Mouse (Mus musculus): ENCODE measurements around the gene Nid1. TPM values are rescaled to one million over a fixed set of nuclear protein-coding genes. Genes with fewer than 3 reads are reported as not detected.

The Nid1 gene
- total RNA-seq, 2 experiments from 2014 or later = 211 to 238 TPM

GRCm38 (mm10) chr13:13546792-13547191, 109.4 kb downstream of the Nid1 start:
- DNase-seq = no peak

GRCm38 (mm10) chr13:13547889-13548288, 110.5 kb downstream of the Nid1 start:
- no peak for DNase-seq

GRCm38 (mm10) chr13:13548431-13549190, 111.3 kb downstream of the Nid1 start:
- no peak for DNase-seq

- DNase-seq = peak; percentile 23
Observed at GRCm38 (mm10) chr13:13549687-13550660, 112.6 kb downstream of the Nid1 start.

- DNase-seq = no peak
Observed at GRCm38 (mm10) chr13:13552020-13552419, 114.7 kb downstream of the Nid1 start.

- no peak for DNase-seq
Observed at GRCm38 (mm10) chr13:13553660-13554059, 116.3 kb downstream of the Nid1 start.

GRCm38 (mm10) chr13:13555196-13555595, 117.8 kb downstream of the Nid1 start:
- no peak for DNase-seq

GRCm38 (mm10) chr13:13557001-13557743, 119.8 kb downstream of the Nid1 start:
- no peak for DNase-seq

GRCm38 (mm10) chr13:13558251-13558650, 120.9 kb downstream of the Nid1 start:
- no peak for DNase-seq

- DNase-seq = no peak
Observed at GRCm38 (mm10) chr13:13558900-13559299, 121.5 kb downstream of the Nid1 start.

Other genes starting within 250 kb of the Nid1 start
- 10 to 100 TPM in 1 of 2 experiments, 1 to 10 TPM in 1; 7.0 to 14.5 TPM for gene Gpr137b, start 43.5 kb upstream of the Nid1 start, total RNA-seq (2021)
- gene Lyst, start 152.8 kb downstream of the Nid1 start, total RNA-seq (2021) = 1 to 10 TPM; 6.5 to 9.5 TPM

Measured in gastrocnemius, postnatal 10 days (tissue).